Mouse (Mus musculus) neural tube, embryonic 11.5 days (tissue): ENCODE measurements around the gene Uckl1. TPM values are rescaled to one million over a fixed set of nuclear protein-coding genes. Genes with fewer than 3 reads are reported as not detected.

ENCODE experiments used
- ATAC-seq: fragments of 200-750 bp; cut with Nextera tagmentation; 2 replicates; pipeline ENCODE4 v1.8.0; 2017; ENCODE audit warnings: moderate number of reproducible peaks, mild to moderate bottlenecking, moderate TSS enrichment, moderate library complexity; ENCODE audit not compliant: insufficient read depth, low FRiP score, low TSS enrichment
- DNase-seq: peaks from one replicate; pipeline ENCODE4 v3.0.0-alpha.2; 2015; ENCODE audit warnings: low spot score
- H3K27ac ChIP-seq: fragments of 300-500 bp; sonication (generic); 2 replicates; pipeline ENCODE4 v1.5.1; 2014; ENCODE audit warnings: low read depth, mild to moderate bottlenecking, low read length
- H3K27me3 ChIP-seq: fragments of 300-500 bp; sonication (generic); 2 replicates; pipeline ENCODE4 v1.6.1; 2014; ENCODE audit warnings: mild to moderate bottlenecking, low read length, mixed read lengths; ENCODE audit not compliant: control insufficient read depth, insufficient read depth
- H3K36me3 ChIP-seq: fragments of 300-500 bp; sonication (generic); 2 replicates; pipeline ENCODE4 v1.6.1; 2014; ENCODE audit warnings: mild to moderate bottlenecking, low read length, moderate library complexity, mixed read lengths; ENCODE audit not compliant: control insufficient read depth, insufficient read depth
- H3K4me1 ChIP-seq: fragments of 300-500 bp; sonication (generic); 2 replicates; pipeline ENCODE4 v1.6.1; 2014; ENCODE audit warnings: low read length, mixed read lengths; ENCODE audit not compliant: control insufficient read depth, insufficient read depth
- H3K4me2 ChIP-seq: fragments of 300-500 bp; sonication (generic); 2 replicates; pipeline ENCODE4 v1.6.1; 2014; ENCODE audit warnings: low read depth, mild to moderate bottlenecking, moderate library complexity
- H3K4me3 ChIP-seq: fragments of 300-500 bp; sonication (generic); 2 replicates; pipeline ENCODE4 v1.5.1; 2014; ENCODE audit warnings: low read depth, low read length
- H3K9ac ChIP-seq: fragments of 300-500 bp; sonication (generic); 2 replicates; pipeline ENCODE4 v1.6.1; 2014; ENCODE audit warnings: mild to moderate bottlenecking, low read length
- H3K9me3 ChIP-seq: fragments of 300-500 bp; sonication (generic); 2 replicates; pipeline ENCODE4 v1.6.1; 2016; ENCODE audit warnings: low read length; ENCODE audit not compliant: control insufficient read depth
- WGBS: fragments of 180-500 bp; shearing (Covaris S2); extraction: QIAGEN DNeasy Blood & Tissue Kit; methylation state at CpG from one replicate; pipeline ENCODE4 v1.1.7; 2014; 5-methylcytosine and 5-hydroxymethylcytosine counted together
- polyA plus RNA-seq: library from polyadenylated mRNA; unstranded; fragments of >200 nt; fragmentation: Nextera tagmentation; extraction: Ambion mirVana; gene quantifications from 2 replicates; pipeline ENCODE4 v1.2.1, GENCODE M21; 2014

Uckl1 gene
- polyA plus RNA-seq, 1 experiment from 2014 or later: 52.2 TPM

DNA sequence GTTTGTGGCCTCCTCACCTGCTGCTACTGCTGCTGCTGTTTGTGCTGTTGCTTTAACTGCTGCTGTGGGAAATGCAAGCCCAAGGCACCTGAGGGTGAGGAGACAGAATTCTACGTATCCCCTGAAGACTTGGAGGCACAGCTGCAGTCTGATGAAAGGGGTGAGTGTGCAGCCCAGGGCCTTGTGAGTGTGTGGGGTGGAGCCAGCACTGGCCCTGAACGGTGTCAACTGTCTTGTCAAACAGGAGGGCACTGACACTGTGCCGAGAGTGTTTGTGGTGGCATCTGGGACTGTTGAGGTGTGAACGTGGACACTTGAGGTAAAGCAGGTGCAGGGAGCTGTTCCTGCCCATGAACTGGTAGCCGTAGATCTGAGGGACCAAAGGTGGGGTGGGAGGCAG is 36.0 kb downstream of the Uckl1 start:
- no peak for DNase-seq
- 84% methylated on average over 5 of the region's 5 CpGs for WGBS
- H3K4me1 ChIP-seq: no peaks in the 10 kb centered on the region
- H3K9ac ChIP-seq: no peak overlapping the region
- H3K27ac ChIP-seq: no peak overlapping the region
- no peaks in the 10 kb centered on the region for H3K27me3 ChIP-seq
- H3K4me2 ChIP-seq: no peak overlapping the region
- no peaks in the 10 kb centered on the region for H3K9me3 ChIP-seq
- H3K36me3 ChIP-seq: peaks cover 19% of the 10 kb centered on the region
- ATAC-seq: no peak
- H3K4me3 ChIP-seq: no peak overlapping the region

DNA sequence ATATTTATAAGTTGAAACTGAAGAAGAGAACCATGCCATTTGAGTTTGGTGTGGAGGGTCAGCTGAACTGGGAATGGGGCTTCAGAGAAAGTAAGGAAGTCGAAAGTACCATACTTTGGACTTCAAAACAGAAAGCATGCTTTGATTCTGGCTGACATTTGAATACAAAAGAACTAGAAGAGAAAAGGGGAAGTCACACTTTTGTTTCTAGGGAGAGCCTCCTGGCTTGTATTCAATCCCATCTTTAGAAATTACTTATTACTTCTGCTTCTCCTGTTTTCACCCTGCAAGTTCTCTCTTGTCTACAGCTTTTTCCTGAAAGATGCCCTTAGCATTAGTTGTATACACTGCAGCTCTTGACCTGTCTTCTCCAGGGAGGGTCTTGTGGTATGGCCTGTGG is 36.5 kb downstream of the Uckl1 start:
- 85% methylated on average over 1 of the region's 1 CpGs for WGBS
- Histone ChIP-seq H3K27ac (no peak overlapping the region), H3K9ac (no peak overlapping the region), H3K4me3 (no peak overlapping the region), H3K36me3 (peaks cover 19% of the 10 kb centered on the region), H3K4me2 (no peak overlapping the region), H3K9me3 (no peaks in the 10 kb centered on the region), H3K27me3 (no peaks in the 10 kb centered on the region), H3K4me1 (no peaks in the 10 kb centered on the region)
- DNase-seq (no peak), ATAC-seq (no peak)

DNA sequence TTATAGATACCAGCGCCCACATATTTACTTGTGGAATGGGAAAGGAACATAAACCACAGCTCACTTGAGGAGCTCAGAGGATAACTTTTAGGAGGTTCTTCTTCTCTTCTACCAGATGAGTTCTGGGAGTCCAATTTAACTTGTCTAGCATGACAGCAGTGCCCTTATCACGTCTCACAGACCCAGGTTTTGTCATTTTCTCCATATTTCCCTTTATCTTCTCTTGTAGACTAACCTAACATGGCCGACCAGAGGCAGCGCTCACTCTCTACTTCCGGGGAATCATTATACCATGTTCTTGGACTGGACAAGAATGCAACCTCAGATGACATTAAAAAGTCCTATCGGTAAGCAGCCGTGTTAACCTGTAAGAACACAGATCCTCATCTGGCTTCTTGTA is 38.5 kb downstream of the Uckl1 start:
- no peaks in the 10 kb centered on the region for H3K4me1 ChIP-seq
- H3K4me2 ChIP-seq: no peak overlapping the region
- H3K36me3 ChIP-seq: peaks cover 19% of the 10 kb centered on the region
- H3K27me3 ChIP-seq: no peaks in the 10 kb centered on the region
- no peak overlapping the region for H3K9ac ChIP-seq
- no peaks in the 10 kb centered on the region for H3K9me3 ChIP-seq
- H3K4me3 ChIP-seq: no peak overlapping the region
- no peak overlapping the region for H3K27ac ChIP-seq
- DNase-seq (no peak), ATAC-seq (no peak)
- 96% methylated on average over 7 of the region's 7 CpGs for WGBS

DNA sequence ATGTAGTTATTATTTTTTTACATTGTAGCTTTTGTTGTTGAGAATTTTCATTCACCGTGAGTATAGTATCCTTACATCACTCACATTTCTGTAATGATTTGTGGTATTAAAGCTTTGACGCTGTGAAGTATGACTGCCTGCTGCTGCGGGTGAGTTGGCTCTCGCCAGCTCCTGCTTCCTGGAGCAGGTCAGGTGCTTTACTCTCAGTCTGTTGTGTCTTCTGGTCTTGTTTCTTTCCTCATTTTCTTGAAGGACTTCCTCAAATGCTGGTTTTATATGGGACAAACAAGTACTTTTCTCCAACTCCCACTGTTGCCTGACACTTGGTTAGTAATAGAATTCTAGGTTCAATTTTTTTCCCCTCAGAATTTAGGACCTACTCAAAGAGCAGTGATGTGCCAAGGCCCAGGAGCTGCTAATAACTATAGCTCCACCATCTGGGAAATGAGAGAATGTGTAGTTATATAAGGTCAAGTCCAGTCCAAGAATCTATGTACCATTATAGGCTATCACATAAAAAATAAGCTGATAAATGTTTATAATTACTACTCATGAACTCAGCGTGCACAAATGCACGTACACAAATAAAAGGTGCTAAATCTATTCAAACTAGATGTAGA is 42.8 kb downstream of the Uckl1 start:
- Histone ChIP-seq H3K4me2 (no peak overlapping the region), H3K4me3 (no peak overlapping the region), H3K9me3 (no peaks in the 10 kb centered on the region), H3K27me3 (no peaks in the 10 kb centered on the region), H3K9ac (no peak overlapping the region), H3K36me3 (no peaks in the 10 kb centered on the region), H3K4me1 (no peaks in the 10 kb centered on the region), H3K27ac (no peak overlapping the region)
- DNase-seq (no peak), ATAC-seq (no peak)
- WGBS: 93% methylated on average over 6 of the region's 6 CpGs

DNA sequence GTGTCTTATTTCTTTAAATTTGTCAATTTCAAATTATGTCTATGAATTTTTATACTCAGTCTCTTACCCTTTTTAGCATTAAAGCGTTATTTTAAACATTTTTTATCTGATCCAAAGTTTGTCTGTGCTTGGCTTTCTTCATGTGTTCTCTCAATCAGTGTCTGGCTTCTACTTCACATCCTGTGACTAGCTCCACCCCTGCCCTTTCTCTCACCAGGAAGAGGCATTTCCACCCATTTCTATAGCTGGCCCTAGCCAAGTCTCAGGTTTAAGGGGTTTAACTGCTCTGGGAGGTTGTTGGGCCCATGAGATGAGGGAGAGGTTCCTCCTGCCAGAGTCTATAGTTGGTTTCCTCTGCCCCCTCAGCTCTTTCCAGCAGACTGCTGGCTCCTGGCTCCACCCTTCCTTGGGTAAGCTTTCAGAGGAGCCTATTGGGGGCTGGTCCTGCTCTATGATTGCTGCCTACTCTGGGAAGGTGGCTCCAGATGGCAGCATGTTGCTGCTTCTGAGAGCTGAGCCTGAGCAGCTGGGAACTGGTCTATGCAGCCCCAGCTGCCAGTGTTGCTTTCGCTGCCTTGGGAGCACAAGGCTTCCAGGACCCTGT is 47.1 kb downstream of the Uckl1 start:
- Histone ChIP-seq H3K4me3 (no peak overlapping the region), H3K4me2 (no peak overlapping the region), H3K9me3 (no peaks in the 10 kb centered on the region), H3K4me1 (no peaks in the 10 kb centered on the region), H3K36me3 (no peaks in the 10 kb centered on the region), H3K9ac (no peak overlapping the region), H3K27ac (no peak overlapping the region), H3K27me3 (no peaks in the 10 kb centered on the region)
- WGBS: 86% methylated on average over 2 of the region's 2 CpGs
- DNase-seq: peak; percentile 30
- no peak for ATAC-seq

DNA sequence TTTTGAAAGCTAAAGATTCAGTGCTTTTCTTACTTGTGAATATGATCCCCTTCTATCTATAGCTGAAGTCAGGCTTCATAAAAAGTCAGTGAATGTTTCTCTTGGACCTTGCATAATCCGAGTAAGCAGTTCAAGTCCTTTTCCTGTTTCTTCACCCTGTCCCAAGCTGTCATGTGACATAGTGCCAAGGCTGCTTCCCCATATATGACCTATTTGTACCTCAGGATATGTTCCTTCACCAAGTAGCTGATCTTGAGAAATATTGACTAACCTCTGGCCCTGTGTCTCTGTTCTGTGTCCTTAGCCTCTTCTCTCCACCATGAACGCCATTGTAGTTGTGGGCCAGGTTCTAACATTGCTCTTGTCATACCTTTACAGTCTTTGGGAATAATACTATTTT is 48.3 kb downstream of the Uckl1 start:
- Histone ChIP-seq H3K27ac (no peak overlapping the region), H3K4me2 (no peak overlapping the region), H3K4me3 (no peak overlapping the region), H3K27me3 (no peaks in the 10 kb centered on the region), H3K36me3 (no peaks in the 10 kb centered on the region), H3K9me3 (no peaks in the 10 kb centered on the region), H3K4me1 (no peaks in the 10 kb centered on the region), H3K9ac (no peak overlapping the region)
- ATAC-seq: no peak
- no peak for DNase-seq
- 93% methylated on average over 2 of the region's 2 CpGs for WGBS

DNA sequence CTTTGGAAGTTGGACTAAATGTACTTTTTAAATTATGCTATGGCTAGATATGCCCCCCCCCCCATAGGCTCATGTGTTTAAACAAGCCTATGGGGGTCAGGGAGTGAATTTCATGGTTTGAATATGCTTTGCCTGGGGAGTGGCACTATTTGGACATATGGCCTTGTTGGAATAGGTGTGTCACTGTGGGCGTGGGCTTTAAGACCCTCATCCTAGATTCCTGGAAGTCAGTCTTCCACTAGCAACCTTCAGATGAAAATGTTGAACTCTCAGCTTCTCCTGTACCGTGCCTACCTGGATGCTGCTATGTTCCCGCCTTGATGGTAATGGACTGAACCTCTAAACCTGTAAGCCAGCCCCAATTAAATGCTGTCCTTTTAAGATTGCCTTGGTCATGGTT is 52.1 kb downstream of the Uckl1 start:
- Histone ChIP-seq H3K9me3 (no peaks in the 10 kb centered on the region), H3K4me2 (no peak overlapping the region), H3K27me3 (no peaks in the 10 kb centered on the region), H3K4me1 (no peaks in the 10 kb centered on the region), H3K36me3 (peaks cover 2% of the 10 kb centered on the region; the same call in 1 of the 2 replicates), H3K27ac (no peak overlapping the region), H3K4me3 (no peak overlapping the region), H3K9ac (no peak overlapping the region)
- ATAC-seq (no peak), DNase-seq (no peak)
- 98% methylated on average over 3 of the region's 3 CpGs for WGBS

DNA sequence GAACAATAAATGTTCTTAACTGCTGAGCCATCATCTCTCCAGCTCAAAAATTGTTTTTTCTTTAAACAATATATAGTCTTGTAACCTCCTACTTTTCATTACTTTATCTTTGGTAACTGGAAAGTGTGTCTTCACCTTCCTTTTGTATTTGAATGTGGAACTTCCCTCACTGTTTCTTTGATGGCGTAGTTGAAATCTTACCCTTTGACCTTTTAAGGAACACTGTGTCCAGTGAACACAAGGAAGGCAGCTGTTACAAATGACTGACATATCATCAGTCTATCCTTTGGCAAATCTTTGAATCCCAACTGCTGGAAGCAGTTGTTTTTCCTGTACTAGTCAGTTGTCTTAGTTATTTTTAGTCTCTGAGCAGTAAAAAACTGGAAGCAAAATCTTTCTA is 55.6 kb downstream of the Uckl1 start:
- Histone ChIP-seq H3K4me1 (no peaks in the 10 kb centered on the region), H3K9me3 (no peaks in the 10 kb centered on the region), H3K4me3 (no peak overlapping the region), H3K9ac (no peak overlapping the region), H3K27me3 (no peaks in the 10 kb centered on the region), H3K27ac (no peak overlapping the region), H3K4me2 (no peak overlapping the region), H3K36me3 (peaks cover 3% of the 10 kb centered on the region; the same call in 1 of the 2 replicates)
- no peak for DNase-seq
- ATAC-seq: no peak
- 91% methylated on average over 1 of the region's 1 CpGs for WGBS

DNA sequence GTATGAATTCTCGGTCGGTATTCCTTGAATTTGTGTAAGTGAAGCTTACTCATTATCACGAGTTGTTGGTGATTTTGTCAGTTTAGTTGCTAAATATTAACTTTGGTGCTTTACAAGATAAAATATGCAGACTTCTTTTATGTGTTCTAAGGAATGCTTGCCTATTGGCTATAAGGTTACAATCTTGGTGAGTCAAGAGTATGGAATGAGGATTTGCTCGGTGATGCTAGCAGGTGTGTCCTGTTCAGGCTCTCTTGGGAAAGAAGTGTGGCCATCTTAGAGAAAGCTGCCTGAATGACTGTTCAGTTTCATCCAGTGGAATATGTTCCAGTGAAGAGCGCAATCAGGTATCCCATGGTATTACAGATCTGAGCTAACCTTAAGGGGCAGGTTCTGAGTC is 59.2 kb downstream of the Uckl1 start:
- no peak overlapping the region for H3K4me2 ChIP-seq
- DNase-seq (no peak), ATAC-seq (no peak)
- no peaks in the 10 kb centered on the region for H3K9me3 ChIP-seq
- H3K9ac ChIP-seq: no peak overlapping the region
- no peak overlapping the region for H3K4me3 ChIP-seq
- H3K36me3 ChIP-seq: peaks cover 3% of the 10 kb centered on the region
- H3K27me3 ChIP-seq: no peaks in the 10 kb centered on the region
- H3K27ac ChIP-seq: no peak overlapping the region
- 94% methylated on average over 5 of the region's 5 CpGs for WGBS
- peaks cover 8% of the 10 kb centered on the region for H3K4me1 ChIP-seq
